Mouse (Mus musculus) liver (tissue): ENCODE data around the gene Pirb.
"Not testable (repeated sequence)": the region's sequence is repeated elsewhere in the genome, so short reads cannot be mapped to it uniquely, and the experiment has no call there.

Experiments
- DNase-seq: peaks from one replicate; pipeline ENCODE4 v3.0.0-alpha.2; 2020; ENCODE audit warnings: mixed read lengths

Pirb gene

DNA sequence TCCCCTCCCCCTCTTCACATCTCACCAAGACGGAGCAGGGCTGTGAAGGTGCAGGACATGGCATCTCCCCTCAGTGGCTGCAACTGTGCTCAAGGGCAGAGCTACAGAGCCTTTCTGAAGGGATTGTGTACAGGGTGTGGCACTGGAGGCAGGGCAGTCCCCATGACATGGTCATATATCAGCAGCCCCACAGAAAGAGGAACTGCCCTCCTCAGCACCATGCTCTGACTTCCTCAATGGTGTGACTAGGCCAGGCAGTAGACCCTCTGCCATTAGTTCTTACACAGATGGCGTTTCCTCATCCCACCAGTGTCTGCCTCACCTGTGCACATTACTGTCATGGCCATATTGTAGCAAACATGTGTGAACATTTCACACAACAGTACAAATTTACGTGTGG, at the start of gene Pirb:
Gene Pirb, minus strand, starts transcription at position 124 of the 400 bp plus-strand sequence.
- not testable (repeated sequence) for DNase-seq

DNA sequence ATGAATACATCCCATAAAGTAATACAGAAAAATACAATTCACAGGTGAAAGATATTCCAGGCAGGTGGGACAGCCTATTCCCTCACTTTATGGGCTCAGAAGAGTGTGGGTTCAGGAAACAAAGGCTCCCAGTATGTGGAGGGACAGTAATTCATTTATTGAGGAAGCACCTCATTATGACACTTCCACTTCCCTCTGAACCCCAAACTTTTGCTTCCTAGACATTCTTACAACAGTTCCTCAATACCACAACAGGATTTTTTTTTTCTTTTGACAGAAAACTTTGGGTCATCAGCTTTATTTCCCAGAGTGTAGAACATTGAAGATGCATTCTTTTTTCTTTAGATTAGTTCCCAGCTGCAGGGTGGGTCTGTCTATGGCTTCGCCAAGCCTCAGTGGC, 12.5 kb upstream of the Pirb start:
- not testable (repeated sequence) for DNase-seq

DNA sequence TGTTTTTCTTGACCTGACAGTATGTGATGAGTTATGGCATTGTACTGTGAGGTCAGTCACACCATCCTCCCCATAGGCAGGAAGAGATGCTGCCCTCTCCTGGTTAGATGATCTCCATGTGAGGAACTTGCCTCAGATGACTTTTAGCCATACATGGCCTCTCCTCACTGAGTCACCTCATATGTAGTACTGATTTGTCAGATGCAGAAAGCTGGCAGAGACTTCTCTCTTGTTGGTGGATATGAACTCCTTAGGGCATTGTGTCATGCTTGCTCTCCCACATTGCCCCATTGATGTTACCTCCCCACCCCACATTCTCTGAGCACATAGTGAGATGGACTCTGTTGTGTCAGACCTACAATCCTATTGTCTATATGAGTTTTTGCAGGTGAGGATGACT, 5.3 kb upstream of the Pirb start:
- DNase-seq: not testable (repeated sequence)

DNA sequence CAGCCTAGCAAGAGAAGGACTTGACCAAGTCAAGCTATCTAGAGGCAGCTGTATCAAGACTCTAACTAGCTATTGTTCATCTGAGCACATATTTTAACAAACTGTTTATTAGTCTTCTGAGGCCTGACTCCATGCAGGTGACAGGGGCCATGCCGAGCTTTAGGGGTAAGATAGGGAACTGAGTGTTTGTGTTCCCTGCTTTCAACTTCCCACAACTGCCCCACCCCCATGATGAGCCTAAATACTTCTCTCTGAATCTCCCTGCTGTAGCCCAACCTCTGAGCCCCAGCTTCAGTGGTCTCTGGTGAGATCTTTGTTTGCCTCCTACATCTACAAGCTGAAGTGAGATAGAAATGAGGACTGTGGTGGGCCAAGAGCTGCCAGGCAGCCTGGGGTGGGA, 4.9 kb downstream of the Pirb start:
- no peak for DNase-seq

DNA sequence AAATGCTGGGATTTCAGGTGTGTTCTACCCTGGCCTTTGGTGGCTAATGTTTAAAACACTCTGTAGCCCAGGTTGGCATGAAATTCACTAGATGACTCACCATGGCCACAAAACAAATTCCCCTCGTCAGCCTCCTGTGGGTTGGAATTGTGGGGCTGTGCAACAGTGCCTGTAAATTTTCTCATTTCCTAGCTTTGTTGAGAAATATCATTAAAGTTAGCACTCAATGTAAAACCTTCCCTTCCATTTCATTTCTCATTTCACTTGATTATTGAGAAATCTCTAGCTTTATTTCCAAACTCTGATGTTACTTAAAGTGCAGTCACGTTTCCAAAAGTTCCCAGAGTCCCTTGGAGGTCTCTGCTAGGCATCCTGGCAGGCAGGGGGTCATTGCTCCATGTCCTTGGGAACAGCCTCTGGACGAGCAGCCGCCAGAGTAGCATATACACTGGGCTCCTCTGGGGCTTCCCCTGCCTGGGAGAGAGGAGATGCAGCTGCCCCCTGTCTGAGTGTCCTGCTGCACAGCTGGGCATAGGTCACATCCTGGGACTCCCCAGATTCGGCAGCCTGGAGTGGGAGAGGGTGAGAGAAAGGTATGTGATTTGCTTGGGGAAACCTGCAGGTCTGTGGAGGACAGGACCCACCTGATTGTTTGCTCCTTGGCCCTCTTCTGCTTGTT, 7.8 kb downstream of the Pirb start:
- no peak for DNase-seq

DNA sequence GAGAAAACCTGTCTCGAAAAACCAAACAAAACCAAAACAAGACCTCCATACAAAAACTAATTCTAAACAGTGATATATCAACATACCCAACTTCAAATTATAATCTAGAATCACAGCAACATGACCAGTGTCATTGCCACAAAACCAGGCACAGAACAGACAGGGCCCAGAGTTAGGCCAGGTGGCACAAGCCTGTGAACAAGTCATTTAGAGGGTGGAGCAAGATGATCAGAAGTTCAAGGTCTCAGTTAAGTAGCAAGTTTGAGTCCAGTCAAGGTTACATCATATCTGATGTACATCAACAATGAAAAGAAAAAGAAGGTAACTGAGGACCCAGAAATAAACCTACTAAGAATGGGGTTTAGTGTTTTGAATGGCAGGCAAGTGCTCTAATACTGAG, 11.2 kb downstream of the Pirb start:
- no peak for DNase-seq

DNA sequence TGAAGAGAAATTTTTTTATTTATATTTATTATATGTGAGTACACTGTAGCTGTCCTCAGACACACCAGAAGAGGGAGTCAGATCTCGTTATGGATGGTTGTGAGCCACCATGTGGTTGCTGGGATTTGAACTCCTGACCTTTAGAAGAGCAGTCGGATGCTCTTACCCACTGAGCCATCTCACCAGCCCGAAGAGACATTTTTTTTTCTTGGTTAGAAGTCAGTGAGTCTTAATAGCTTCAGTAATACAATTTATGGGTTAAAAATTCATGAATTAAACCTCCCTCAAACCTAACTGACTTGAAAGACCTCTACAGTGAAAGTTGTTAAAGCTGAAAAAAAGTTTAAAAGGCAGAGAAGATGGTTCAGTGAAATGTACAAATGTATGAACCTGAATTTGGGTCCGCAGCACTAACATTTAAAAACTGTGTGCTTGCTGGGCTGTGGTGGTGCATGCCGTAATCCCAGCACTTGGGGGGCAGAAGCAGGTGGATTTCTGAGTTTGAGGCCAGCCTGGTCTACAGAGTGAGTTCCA, 11.7 kb downstream of the Pirb start:
- DNase-seq: not testable (repeated sequence)

DNA sequence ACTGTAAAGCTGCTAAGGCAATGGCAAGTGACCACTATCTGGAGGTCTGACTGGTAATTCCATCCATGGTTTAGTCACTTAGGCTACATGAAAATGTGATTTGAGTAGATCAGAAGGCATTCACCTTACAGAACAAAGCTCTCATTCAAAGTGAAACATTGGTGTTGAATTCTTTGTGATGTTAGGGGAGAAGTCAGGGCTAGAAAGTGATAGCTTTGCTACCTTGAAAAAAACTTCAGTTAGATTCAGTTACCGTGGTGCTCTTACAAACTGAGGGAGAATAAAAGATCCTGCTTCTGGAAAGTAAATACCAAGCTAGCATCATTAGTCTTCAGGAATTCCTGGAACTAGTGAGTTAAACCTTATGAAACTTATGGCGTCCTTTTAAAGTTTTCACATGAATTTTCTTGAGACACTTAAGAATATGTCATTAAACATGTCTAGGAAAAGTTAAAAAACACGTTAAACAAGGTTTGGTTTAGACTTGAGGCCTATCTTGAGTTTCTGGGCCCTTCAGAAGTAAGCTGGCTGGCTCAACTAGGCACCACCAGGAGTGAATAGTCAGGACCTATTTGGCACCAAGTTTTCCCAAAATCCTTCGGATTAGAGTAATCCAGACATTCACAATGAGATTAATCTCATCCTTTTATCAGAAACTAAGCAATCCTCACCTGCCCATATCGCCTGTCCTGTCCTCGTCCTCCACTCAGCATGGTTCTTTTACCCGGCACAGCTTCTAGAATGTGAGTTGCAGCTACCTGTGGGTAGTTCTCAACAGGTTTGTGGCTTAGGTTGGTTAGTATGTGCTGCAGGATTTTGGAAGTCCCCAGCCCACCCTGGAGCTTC, 12.4 kb downstream of the Pirb start:
- no peak for DNase-seq

DNA sequence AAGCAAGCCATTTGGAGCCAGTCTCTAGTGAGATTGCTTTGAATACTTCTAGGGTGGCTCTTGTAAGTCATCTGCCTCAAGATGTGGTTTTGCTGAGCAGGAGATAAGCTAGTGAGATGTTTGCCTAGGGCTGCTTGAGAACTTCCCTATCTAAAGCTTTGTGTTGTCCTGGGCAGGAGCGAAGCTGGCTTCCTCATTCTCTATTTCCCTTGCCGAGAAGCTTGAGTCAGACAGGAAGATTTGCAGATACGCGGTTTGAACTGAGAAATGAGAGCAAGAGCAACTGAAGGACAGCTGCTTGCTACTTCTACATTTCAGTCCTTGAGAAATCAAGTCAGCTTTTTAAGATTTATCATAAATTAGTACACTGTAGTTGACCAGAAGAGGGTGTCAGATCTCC, 13.2 kb downstream of the Pirb start:
- peak; percentile 29 for DNase-seq

DNA sequence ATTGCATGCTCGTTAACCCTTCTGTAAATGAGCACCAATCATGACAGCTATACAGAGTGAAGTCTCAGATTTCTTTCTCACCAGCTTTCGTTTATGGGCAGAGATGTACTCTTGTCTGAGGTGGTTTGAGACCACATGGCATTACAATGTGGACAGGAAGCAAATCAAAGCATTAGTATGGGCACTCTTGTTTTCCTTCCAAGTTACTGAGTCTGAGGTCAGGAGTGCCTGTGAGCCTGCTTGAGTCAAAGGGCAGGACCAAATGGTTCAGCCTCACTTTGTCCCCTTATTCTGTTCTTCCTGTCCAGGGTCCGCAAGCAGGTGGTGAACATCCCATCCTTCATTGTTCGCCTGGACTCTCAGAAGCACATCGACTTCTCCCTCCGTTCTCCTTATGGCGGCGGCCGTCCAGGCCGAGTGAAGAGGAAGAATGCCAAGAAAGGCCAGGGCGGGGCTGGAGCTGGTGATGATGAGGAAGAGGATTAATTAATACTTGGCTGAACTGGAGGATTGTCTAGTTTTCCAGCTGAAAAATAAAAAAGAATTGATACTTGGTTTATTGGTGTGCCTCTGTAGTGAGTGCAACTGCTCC, 13.8 kb downstream of the Pirb start:
- no peak for DNase-seq

DNA sequence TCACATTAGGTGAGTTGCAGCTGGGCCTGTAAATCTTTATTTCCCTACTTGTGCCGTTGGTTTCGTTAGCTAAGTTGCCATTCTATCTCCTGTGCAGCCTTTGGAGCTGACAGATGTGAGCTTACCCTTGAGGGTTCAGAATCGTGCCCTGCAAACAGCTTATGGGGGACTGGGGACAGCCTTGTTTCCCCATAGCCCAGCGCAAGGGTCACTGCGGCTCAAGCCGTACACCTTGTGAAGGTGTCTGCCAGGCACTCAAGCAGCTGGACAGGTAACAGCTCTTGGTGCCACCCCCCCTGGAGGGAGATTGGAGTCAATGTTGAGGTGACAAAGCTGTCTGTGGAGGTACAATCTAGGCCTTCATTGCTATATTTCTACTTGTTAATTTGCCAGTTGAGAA, 14.3 kb downstream of the Pirb start:
- no peak for DNase-seq

DNA sequence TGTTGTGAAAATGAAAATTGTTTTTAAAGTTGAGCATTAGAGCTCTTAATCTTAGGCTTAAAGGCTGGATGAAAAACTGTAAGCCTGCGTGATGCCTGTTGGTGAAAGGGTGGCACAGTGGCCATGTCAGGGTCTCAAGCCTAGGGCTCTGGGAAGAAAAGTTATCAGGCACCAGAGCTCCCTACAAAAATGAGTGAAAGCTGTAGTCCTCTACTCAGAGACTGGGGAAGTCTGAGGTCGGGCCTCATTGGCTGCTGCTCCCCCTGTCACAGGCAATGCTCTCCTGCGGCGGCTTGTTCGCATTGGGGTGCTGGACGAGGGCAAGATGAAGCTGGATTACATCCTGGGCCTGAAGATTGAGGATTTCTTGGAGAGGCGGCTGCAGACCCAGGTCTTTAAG, 14.7 kb downstream of the Pirb start:
- DNase-seq: not testable (repeated sequence)

DNA sequence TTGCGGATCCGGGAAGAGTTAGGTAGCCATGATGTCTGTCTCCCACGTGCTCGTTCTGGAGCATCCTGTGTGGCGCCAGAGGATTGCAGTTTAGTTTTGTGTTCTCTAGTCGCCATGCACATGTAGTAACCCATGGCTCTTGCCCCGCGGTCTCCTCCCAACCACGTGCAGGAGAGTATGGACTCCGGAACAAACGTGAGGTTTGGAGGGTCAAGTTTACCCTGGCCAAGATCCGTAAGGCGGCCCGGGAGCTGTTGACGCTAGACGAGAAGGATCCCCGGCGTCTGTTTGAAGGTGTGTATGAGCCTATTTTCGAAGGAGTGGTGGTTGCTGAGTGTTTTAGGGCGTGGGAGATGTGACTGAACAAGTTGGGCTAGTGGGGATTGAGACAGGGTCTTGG, 15.7 kb downstream of the Pirb start:
- peak; percentile 39 for DNase-seq

DNA sequence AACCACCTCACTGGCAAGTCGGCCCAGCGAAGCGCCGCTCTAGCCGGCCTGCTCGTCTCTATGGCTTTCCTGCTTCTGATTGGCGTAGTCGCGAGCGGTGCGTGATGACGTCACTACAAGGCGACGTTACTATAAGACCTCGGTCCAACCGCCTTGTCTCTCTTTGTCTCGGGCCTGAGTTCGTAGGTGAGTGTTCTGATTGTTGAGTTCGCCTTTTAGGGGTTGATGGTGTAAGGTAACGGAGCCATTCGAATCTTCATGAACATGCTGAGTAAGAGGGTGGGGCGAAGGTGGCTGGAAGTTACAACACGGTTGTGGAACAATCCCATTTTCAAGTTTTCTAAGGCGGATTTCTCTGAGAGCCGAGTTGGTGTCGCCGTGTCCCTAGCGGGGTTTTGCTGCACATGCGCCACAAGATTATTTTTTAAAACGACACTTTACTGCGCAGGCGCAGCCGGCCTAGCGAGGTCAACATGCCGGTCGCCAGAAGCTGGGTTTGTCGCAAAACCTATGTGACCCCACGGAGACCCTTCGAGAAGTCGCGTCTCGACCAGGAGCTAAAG, 16.2 kb downstream of the Pirb start, which contains the start of gene Rps9:
Gene Rps9, plus strand, starts transcription at position 115 of the 563 bp plus-strand sequence.
- peak; percentile 95 for DNase-seq

DNA sequence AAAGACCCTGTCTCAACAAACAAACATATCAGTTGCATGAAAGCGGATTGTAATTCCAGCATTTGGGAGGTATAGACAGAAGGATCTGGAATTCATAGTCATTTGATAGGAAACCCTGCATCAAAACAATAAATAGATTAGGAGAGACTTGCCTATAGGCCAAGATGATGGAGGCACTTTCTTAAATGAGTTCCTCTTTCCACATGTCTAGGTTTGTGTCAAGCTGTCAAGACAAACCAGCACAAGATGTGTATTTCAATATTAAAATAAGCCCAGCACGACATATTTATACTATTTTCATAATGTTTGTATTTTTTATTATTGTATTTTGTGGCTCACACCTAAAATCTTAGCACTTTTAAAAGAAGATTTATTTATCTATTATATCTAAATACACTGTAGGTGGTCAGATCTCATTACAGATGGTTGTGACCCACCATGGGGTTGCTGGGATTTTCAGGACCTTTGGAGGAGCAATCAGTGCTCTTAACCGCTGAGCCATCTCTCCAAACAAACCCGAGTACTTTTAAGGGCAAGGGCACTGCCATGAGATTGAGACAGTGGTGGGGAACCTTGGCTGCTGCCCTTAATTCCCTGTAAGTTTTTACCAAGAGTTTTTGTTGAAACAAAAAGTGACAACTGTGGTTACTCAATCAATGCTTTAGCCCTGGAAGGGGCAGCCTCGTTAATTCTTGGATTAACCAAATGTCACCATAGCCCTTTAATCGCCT, 16.9 kb downstream of the Pirb start:
- no peak for DNase-seq

DNA sequence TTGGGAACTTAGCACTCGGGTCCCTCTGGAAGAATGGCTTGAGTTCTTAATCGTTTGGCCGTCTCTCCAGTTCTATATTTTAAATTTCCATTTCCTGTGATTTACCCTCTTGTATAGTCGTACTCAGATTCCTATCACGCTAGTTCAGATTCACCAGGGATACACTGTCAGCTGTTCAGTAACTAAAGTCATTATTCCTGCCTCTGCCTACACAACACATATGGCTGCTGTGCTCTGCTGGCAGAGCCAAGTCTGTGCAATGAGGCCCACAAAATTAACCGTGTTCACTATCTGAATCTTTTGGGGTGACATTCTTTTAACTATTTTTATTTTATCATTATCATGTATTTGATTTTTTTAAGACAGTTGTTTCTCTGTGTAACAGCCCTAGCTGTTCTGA, 21.7 kb downstream of the Pirb start:
- no peak for DNase-seq

DNA sequence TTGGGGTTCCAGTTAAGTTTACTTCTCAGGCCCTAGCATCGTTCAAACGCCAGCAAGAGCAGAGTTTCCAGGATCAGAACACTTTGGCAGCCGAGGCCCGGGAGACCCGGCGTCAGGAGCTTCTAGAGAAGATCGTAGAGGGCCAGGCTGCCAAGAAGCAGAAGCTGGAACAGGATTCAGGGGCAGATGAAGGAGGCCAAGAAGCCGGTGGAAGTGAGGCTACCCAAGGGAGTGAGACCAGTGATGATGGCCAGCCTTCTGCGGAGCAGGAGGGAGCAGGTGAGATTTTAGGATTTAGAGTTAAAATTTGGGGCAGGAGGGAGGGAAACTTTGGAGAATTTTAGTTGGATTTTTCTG, 25.3 kb downstream of the Pirb start:
- not testable (repeated sequence) for DNase-seq

DNA sequence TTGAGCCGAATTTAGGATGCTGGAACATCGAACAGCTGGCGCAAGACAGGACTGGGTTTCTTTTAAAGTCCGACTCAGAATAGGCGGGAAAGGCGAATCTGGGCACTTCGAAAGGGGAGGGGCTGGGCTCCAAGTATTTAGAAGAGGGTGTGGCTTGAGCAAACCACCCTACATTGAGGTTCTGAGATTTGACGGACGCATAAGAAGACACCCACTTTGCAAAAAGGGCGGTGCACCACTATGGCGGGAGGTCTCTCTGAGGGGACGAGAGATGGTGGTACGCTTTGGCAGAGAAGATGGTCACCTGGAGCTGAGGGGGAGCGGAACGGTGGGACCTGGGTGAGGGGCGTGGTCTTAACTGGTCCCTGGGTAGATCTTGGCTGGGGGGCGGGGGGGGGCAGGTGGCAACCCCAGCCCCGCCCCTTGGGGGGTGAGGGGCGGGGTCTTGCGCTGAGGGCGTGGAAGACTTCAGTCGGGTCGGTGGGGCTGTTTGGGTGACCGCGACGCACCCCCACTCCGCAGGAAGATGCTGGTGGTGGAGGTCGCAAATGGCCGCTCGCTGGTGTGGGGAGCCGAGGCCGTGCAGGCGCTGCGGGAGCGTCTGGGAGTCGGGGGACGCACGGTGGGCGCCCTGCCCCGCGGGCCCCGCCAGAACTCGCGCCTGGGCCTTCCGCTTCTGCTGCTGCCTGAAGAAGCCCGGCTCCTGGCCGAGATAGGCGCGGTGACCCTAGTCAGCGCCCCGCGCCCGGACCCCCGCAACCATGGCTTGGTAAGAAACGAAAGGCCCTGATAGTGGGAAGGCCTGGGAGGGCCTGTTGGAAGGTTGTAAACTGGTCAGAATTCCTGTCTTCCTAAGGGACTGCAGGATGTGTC, 25.9 kb downstream of the Pirb start:
- DNase-seq: peak; percentile 72

DNA sequence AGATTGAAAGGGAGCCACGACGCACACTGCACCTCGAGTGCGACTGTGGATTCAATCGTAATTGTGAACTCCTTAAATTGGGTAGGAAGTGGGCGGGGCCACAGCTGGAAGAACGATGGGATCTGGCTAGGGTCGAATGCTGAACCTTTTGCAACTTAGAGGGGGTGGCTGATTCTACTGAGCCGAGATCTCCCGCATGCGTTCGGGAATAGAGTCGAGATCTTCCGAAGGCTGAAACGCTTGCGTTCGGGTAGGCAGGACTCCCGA, 26.4 kb downstream of the Pirb start:
- DNase-seq: no peak

DNA sequence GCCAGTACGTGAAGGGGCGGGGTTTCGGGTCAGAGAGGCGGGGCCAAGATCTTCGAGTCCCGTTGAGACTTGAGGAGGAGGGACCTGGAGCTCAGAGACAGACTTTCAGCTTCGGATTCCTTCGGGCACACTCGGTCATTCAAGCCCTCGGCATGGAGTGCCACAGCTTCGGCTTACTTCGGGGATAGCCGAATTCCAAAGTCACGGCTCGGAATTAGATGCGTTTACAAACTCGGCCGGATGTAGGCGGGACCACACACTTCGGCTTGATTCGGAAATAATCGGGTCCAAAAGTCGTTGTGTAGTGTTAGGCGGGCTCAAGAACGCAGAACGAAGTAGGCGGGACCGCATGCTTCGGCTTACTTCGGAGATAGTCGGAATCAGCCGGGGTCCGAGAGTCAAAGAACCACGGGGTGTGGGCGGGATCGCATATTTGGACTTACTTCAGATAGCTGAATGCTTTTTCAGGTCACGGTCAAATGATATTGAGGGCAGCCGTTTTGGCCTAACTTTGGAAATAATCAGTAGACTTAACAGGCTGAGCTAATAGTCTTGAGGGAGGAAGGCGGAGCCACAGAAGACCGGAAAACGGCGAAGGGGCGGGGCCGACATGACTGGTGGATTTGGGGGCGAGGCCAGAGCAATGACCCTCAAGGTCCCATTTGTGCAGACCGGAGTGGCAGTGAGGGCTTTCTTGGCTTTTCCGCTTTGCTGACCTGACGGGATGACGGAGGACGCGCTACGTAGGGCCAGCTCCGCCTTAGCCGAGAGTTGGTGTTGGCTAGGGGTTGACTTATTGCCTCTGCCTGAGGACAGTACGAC, 27.0 kb downstream of the Pirb start, which contains the start of gene Mboat7:
Gene Mboat7, minus strand, starts transcription at position 537 of the 822 bp plus-strand sequence.
- DNase-seq: peak; percentile 96
